Mouse (Mus musculus) macrophage (primary cell): ENCODE results near the gene Gm37240. TPM values are rescaled to one million over a fixed set of nuclear protein-coding genes. Genes with fewer than 3 reads are reported as not detected.
"Not testable (repeated sequence)": the region's sequence is repeated elsewhere in the genome, so short reads cannot be mapped to it uniquely, and the experiment has no call there.

Source experiments
- H3K27ac ChIP-seq: fragments of 350-480 bp; formaldehyde crosslinking; 2 replicates; pipeline ENCODE4 v1.9.0; 2021
- H3K36me3 ChIP-seq: fragments of 350-480 bp; formaldehyde crosslinking; 2 replicates; pipeline ENCODE4 v1.9.0; 2021; ENCODE audit errors: inconsistent target
- H3K4me3 ChIP-seq: fragments of 350-480 bp; formaldehyde crosslinking; 2 replicates; pipeline ENCODE4 v1.9.0; 2021; ENCODE audit errors: inconsistent target
- H3K79me2 ChIP-seq: fragments of 350-480 bp; formaldehyde crosslinking; 2 replicates; pipeline ENCODE4 v1.9.0; 2021; ENCODE audit errors: inconsistent target
- WGBS: methylation state at CpG from one replicate; pipeline ENCODE4 v1.1.7; 2026; ENCODE audit warnings: inconsistent platforms; ENCODE audit not compliant: missing documents; 5-methylcytosine and 5-hydroxymethylcytosine counted together
- polyA plus RNA-seq: library from polyadenylated mRNA; stranded (reverse); fragments of 250-400 nt; gene quantifications from 3 replicates; pipeline ENCODE4 v1.2.4, GENCODE M21; 2018; ENCODE audit warnings: inconsistent platforms

Gm37240 gene
- polyA plus RNA-seq, 1 experiment from 2014 or later, result not detected

GRCm38 (mm10) chr3:85572502-85572901 is 314.8 kb downstream of the Gm37240 start:
- H3K27ac ChIP-seq, H3K79me2 ChIP-seq, H3K36me3 ChIP-seq, H3K4me3 ChIP-seq: not testable (repeated sequence)
- 92% methylated on average over 8 of the region's 8 CpGs for WGBS

GRCm38 (mm10) chr3:85571276-85571675 is 316.0 kb downstream of the Gm37240 start:
- H3K27ac ChIP-seq, result no peak overlapping the region
- H3K79me2 ChIP-seq, result no peaks in the 10 kb centered on the region
- H3K36me3 ChIP-seq, result no peaks in the 10 kb centered on the region
- H3K4me3 ChIP-seq, result no peak overlapping the region
- WGBS, result 57% methylated on average over 2 of the region's 2 CpGs

GRCm38 (mm10) chr3:85564603-85565002 is 322.7 kb downstream of the Gm37240 start:
- WGBS, result 84% methylated on average over 2 of the region's 2 CpGs
- H3K27ac ChIP-seq, result no peak overlapping the region
- H3K36me3 ChIP-seq, result no peaks in the 10 kb centered on the region
- H3K79me2 ChIP-seq, result no peaks in the 10 kb centered on the region
- H3K4me3 ChIP-seq, result no peak overlapping the region

GRCm38 (mm10) chr3:85553731-85554277 is 333.5 kb downstream of the Gm37240 start:
- H3K36me3 ChIP-seq, result no peaks in the 10 kb centered on the region
- H3K27ac ChIP-seq, result no peak overlapping the region
- no peak overlapping the region for H3K4me3 ChIP-seq
- 93% methylated on average over 6 of the region's 6 CpGs for WGBS
- H3K79me2 ChIP-seq, result no peaks in the 10 kb centered on the region

GRCm38 (mm10) chr3:85551352-85551751 is 336.0 kb downstream of the Gm37240 start:
- Histone ChIP-seq H3K79me2 (no peaks in the 10 kb centered on the region), H3K4me3 (no peak overlapping the region), H3K27ac (no peak overlapping the region), H3K36me3 (no peaks in the 10 kb centered on the region)
- 85% methylated on average over 2 of the region's 2 CpGs for WGBS

GRCm38 (mm10) chr3:85550312-85550711 is 337.0 kb downstream of the Gm37240 start:
- WGBS, result 82% methylated on average over 4 of the region's 4 CpGs
- Histone ChIP-seq H3K4me3 (no peak overlapping the region), H3K79me2 (no peaks in the 10 kb centered on the region), H3K27ac (no peak overlapping the region), H3K36me3 (no peaks in the 10 kb centered on the region)

- no peak overlapping the region for H3K4me3 ChIP-seq
- H3K27ac ChIP-seq, result no peak overlapping the region
- no peaks in the 10 kb centered on the region for H3K36me3 ChIP-seq
- WGBS, result 72% methylated on average over 2 of the region's 2 CpGs
- H3K79me2 ChIP-seq, result no peaks in the 10 kb centered on the region
These were observed 343.7 kb downstream of the Gm37240 start for GRCm38 (mm10) chr3:85543652-85544051.

GRCm38 (mm10) chr3:85542765-85543164 is 344.6 kb downstream of the Gm37240 start:
- Histone ChIP-seq H3K79me2 (no peaks in the 10 kb centered on the region), H3K4me3 (no peak overlapping the region), H3K27ac (no peak overlapping the region), H3K36me3 (no peaks in the 10 kb centered on the region)
- 2% methylated on average over 3 of the region's 3 CpGs for WGBS

- Histone ChIP-seq H3K27ac (no peak overlapping the region), H3K36me3 (no peaks in the 10 kb centered on the region), H3K79me2 (no peaks in the 10 kb centered on the region), H3K4me3 (no peak overlapping the region)
- WGBS, result 90% methylated on average over 11 of the region's 11 CpGs
These were observed 351.4 kb downstream of the Gm37240 start for GRCm38 (mm10) chr3:85535621-85536520.

GRCm38 (mm10) chr3:85535042-85535441 is 352.3 kb downstream of the Gm37240 start:
- Histone ChIP-seq H3K4me3 (no peak overlapping the region), H3K36me3 (no peaks in the 10 kb centered on the region), H3K79me2 (no peaks in the 10 kb centered on the region), H3K27ac (no peak overlapping the region)
- WGBS, result 100% methylated on average over 3 of the region's 3 CpGs

- no peak overlapping the region for H3K4me3 ChIP-seq
- WGBS, result 98% methylated on average over 3 of the region's 3 CpGs
These were observed 354.9 kb downstream of the Gm37240 start for GRCm38 (mm10) chr3:85532376-85532775.

GRCm38 (mm10) chr3:85530601-85531161 is 356.6 kb downstream of the Gm37240 start:
- Histone ChIP-seq H3K4me3 (no peak overlapping the region), H3K36me3 (no peaks in the 10 kb centered on the region), H3K79me2 (no peaks in the 10 kb centered on the region), H3K27ac (no peak overlapping the region)
- 98% methylated on average over 8 of the region's 8 CpGs for whole genome bisulfite sequencing

More at GRCm38 (mm10) chr3:85532376-85532775, 354.9 kb downstream of the Gm37240 start:
- Histone ChIP-seq H3K27ac (no peak overlapping the region), H3K36me3 (no peaks in the 10 kb centered on the region), H3K79me2 (no peaks in the 10 kb centered on the region)

- Histone ChIP-seq H3K27ac (no peak overlapping the region), H3K79me2 (no peaks in the 10 kb centered on the region), H3K36me3 (no peaks in the 10 kb centered on the region), H3K4me3 (no peak overlapping the region)
- WGBS, result 100% methylated on average over 1 of the region's 1 CpGs
These were observed 365.9 kb downstream of the Gm37240 start for GRCm38 (mm10) chr3:85521311-85521907.

- no peak overlapping the region for H3K4me3 ChIP-seq
- no peaks in the 10 kb centered on the region for H3K36me3 ChIP-seq
- H3K79me2 ChIP-seq, result no peaks in the 10 kb centered on the region
- no peak overlapping the region for H3K27ac ChIP-seq
- WGBS, result 43% methylated on average over 8 of the region's 8 CpGs
These were observed 368.6 kb downstream of the Gm37240 start for GRCm38 (mm10) chr3:85518668-85519067.

- no peak overlapping the region for H3K27ac ChIP-seq
- no peak overlapping the region for H3K4me3 ChIP-seq
- 73% methylated on average over 1 of the region's 1 CpGs for WGBS
- H3K79me2 ChIP-seq, result no peaks in the 10 kb centered on the region
- H3K36me3 ChIP-seq, result no peaks in the 10 kb centered on the region
These were observed 369.2 kb downstream of the Gm37240 start for GRCm38 (mm10) chr3:85518072-85518471.
